Mouse (Mus musculus): Measurements from ENCODE around the gene Cdkn1b. TPM values are rescaled to one million over a fixed set of nuclear protein-coding genes. Genes with fewer than 3 reads are reported as not detected.

The Cdkn1b gene
- polyA plus RNA-seq, 1 experiment from 2014 or later = 17.0 TPM

GRCm38 (mm10) chr6:134903891-134904884 lies 16.0 kb upstream of the Cdkn1b start:
- Histone ChIP-seq H3K9ac (no peak overlapping the region), H3K36me3 (no peaks in the 10 kb centered on the region), H3K4me1 (no peaks in the 10 kb centered on the region), H3K9me3 (replicated peaks) (no peaks in the 10 kb centered on the region), H3K4me3 (replicated peaks) (no peak overlapping the region), H3K27me3 (no peaks in the 10 kb centered on the region), H3K27ac (replicated peaks) (no peak overlapping the region), H3K4me2 (replicated peaks) (no peak overlapping the region)
- ATAC-seq (ENCODE audit: insufficient number of reproducible peaks, low FRiP score, low TSS enrichment, low read depth) = no peak
- WGBS = 86% methylated on average over 10 of the region's 10 CpGs

GRCm38 (mm10) chr6:134905811-134906210 lies 14.4 kb upstream of the Cdkn1b start:
- Histone ChIP-seq H3K27me3 (no peaks in the 10 kb centered on the region), H3K4me1 (no peaks in the 10 kb centered on the region)
- WGBS = 90% methylated on average over 1 of the region's 1 CpGs

DNA sequence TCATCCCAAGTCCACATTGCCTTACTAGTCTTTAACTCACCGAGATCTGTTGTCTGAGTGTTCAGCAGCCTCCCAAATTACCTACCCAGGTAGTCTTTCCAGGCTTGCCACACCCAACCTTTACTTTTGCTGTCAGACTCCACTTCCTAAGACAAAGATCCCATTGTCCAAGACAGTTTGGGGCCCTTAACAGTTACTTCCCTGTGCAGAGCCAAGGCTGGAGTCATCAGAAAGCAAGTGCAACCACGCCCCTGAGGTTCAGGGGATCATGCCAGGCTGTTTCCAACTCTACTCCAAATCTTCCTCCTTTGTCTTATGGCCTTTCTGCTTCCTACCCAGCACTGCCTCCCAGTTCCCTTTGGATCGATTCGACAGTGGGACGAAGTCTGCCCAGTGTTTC lies 5.7 kb upstream of the Cdkn1b start:
- peaks cover 18% of the 10 kb centered on the region; the same call in 1 of the 2 replicates for H3K4me1 ChIP-seq
- WGBS = 86% methylated on average over 5 of the region's 5 CpGs
- no peak overlapping the region for H3K4me3 ChIP-seq (replicated peaks)
- H3K27ac ChIP-seq (replicated peaks) = no peak overlapping the region
- H3K27me3 ChIP-seq = no peaks in the 10 kb centered on the region
- H3K9me3 ChIP-seq (replicated peaks) = no peaks in the 10 kb centered on the region
- no peaks in the 10 kb centered on the region for H3K36me3 ChIP-seq
- ATAC-seq (ENCODE audit: insufficient number of reproducible peaks, low FRiP score, low TSS enrichment, low read depth) = no peak
- no peak overlapping the region for H3K4me2 ChIP-seq (replicated peaks)
- H3K9ac ChIP-seq = no peak overlapping the region

More at GRCm38 (mm10) chr6:134905811-134906210, 14.4 kb upstream of the Cdkn1b start:
- Histone ChIP-seq H3K4me2 (replicated peaks) (no peak overlapping the region), H3K4me3 (replicated peaks) (no peak overlapping the region), H3K9me3 (replicated peaks) (no peaks in the 10 kb centered on the region), H3K36me3 (no peaks in the 10 kb centered on the region), H3K9ac (no peak overlapping the region), H3K27ac (replicated peaks) (no peak overlapping the region)
- no peak for ATAC-seq (ENCODE audit: insufficient number of reproducible peaks, low FRiP score, low TSS enrichment, low read depth)

GRCm38 (mm10) chr6:134916641-134917040 lies 3.6 kb upstream of the Cdkn1b start:
- peaks cover 21% of the 10 kb centered on the region; the same call in 1 of the 2 replicates for H3K4me1 ChIP-seq
- peak overlapping the region; percentile 75 for H3K27ac ChIP-seq (replicated peaks)
- H3K36me3 ChIP-seq = no peaks in the 10 kb centered on the region
- H3K9me3 ChIP-seq (replicated peaks) = no peaks in the 10 kb centered on the region
- no peak for ATAC-seq (ENCODE audit: insufficient number of reproducible peaks, low FRiP score, low TSS enrichment, low read depth)
- H3K4me3 ChIP-seq (replicated peaks) = peak overlapping the region; percentile 50
- H3K27me3 ChIP-seq = no peaks in the 10 kb centered on the region
- H3K9ac ChIP-seq = peak overlapping the region; percentile 23; the same call in 1 of the 2 replicates
- WGBS = 0% methylated on average over 11 of the region's 11 CpGs
- H3K4me2 ChIP-seq (replicated peaks) = peak overlapping the region; percentile 88

GRCm38 (mm10) chr6:134917087-134917486 lies 3.1 kb upstream of the Cdkn1b start:
- Histone ChIP-seq H3K9me3 (replicated peaks) (no peaks in the 10 kb centered on the region), H3K27me3 (no peaks in the 10 kb centered on the region), H3K27ac (replicated peaks) (peak overlapping the region; percentile 75), H3K4me2 (replicated peaks) (peak overlapping the region; percentile 88), H3K36me3 (no peaks in the 10 kb centered on the region), H3K4me3 (replicated peaks) (peak overlapping the region; percentile 50), H3K4me1 (peaks cover 25% of the 10 kb centered on the region; the same call in 1 of the 2 replicates), H3K9ac (peak overlapping the region; percentile 23; the same call in 1 of the 2 replicates)
- 2% methylated on average over 11 of the region's 11 CpGs for WGBS
- ATAC-seq (ENCODE audit: insufficient number of reproducible peaks, low FRiP score, low TSS enrichment, low read depth) = no peak

DNA sequence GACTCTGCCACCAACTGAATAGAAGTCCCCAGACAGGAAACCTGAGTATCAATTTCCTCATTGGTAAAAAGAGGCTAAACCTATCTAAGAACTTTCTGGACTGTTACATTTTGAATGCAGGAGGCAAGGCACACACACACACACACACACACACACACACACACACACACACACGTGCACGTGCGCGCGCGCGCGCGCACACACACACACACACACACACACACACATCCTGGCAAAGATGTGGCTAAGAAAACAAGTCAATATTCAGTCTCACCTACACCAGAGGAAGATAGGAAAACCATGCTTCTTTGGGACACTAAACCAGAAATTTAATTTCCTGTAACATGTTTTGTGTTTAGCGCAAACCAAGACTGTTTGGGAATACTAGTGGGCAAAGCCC lies 1.4 kb upstream of the Cdkn1b start:
- H3K9ac ChIP-seq = no peak overlapping the region
- H3K36me3 ChIP-seq = no peaks in the 10 kb centered on the region
- H3K4me2 ChIP-seq (replicated peaks) = no peak overlapping the region
- no peaks in the 10 kb centered on the region for H3K27me3 ChIP-seq
- whole genome bisulfite sequencing = 85% methylated on average over 10 of the region's 10 CpGs
- H3K4me3 ChIP-seq (replicated peaks) = no peak overlapping the region
- H3K4me1 ChIP-seq = peaks cover 39% of the 10 kb centered on the region
- ATAC-seq (ENCODE audit: insufficient number of reproducible peaks, low FRiP score, low TSS enrichment, low read depth) = no peak
- no peak overlapping the region for H3K27ac ChIP-seq (replicated peaks)
- no peaks in the 10 kb centered on the region for H3K9me3 ChIP-seq (replicated peaks)

DNA sequence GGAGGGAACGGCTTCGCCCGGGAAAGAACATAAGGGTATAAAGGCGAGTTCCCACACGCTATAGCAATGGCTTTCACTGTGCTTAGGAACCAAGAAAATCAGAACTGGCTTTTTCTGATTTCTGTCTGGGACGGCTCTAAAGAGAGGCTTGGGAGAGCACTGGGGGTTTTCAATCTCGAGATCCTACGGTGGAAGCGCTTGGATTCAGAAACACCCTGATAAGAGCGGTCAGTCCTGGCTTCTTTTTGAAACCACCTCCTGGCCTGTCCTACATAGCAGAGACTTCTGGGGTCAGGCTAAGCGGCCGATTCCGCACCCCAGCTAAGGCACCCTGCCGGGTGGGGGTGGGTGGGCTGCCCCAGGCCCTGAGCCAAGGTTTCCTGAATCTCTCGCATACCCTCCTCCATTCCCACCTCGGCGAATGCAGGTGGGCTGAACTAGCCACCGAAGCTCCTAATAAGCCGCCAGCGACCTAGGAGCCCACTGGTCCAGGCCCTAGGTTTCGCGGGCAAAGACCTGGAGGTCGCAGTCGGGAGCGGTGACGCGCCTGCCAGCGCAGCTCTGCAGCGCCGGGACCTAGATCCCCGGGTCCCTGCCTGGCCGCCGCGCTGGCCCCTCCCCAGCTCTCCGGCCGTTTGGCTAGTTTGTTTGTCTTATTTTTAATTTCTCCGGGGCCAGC lies 551 bp upstream of the Cdkn1b start:
- peak; percentile 55; the same call in 1 of the 2 replicates for ATAC-seq (ENCODE audit: insufficient number of reproducible peaks, low FRiP score, low TSS enrichment, low read depth)
- Histone ChIP-seq H3K4me2 (replicated peaks) (peak overlapping the region; percentile 83), H3K4me3 (replicated peaks) (peak overlapping the region; percentile 86), H3K4me1 (peaks cover 40% of the 10 kb centered on the region), H3K27me3 (no peaks in the 10 kb centered on the region), H3K9me3 (replicated peaks) (no peaks in the 10 kb centered on the region), H3K9ac (peak overlapping the region; percentile 81), H3K36me3 (no peaks in the 10 kb centered on the region), H3K27ac (replicated peaks) (peak overlapping the region; percentile 98)
- WGBS = 4% methylated on average over 37 of the region's 37 CpGs

GRCm38 (mm10) chr6:134921014-134921694 lies 953 bp downstream of the Cdkn1b start:
- peak overlapping the region; percentile 81 for H3K9ac ChIP-seq
- no peaks in the 10 kb centered on the region for H3K36me3 ChIP-seq
- no peaks in the 10 kb centered on the region for H3K27me3 ChIP-seq
- WGBS = under 1% methylated on average over 32 of the region's 32 CpGs
- peak overlapping the region; percentile 86 for H3K4me3 ChIP-seq (replicated peaks)
- peak overlapping the region; percentile 98 for H3K27ac ChIP-seq (replicated peaks)
- peaks cover 40% of the 10 kb centered on the region for H3K4me1 ChIP-seq
- H3K9me3 ChIP-seq (replicated peaks) = no peaks in the 10 kb centered on the region
- no peak for ATAC-seq (ENCODE audit: insufficient number of reproducible peaks, low FRiP score, low TSS enrichment, low read depth)
- peak overlapping the region; percentile 83 for H3K4me2 ChIP-seq (replicated peaks)

DNA sequence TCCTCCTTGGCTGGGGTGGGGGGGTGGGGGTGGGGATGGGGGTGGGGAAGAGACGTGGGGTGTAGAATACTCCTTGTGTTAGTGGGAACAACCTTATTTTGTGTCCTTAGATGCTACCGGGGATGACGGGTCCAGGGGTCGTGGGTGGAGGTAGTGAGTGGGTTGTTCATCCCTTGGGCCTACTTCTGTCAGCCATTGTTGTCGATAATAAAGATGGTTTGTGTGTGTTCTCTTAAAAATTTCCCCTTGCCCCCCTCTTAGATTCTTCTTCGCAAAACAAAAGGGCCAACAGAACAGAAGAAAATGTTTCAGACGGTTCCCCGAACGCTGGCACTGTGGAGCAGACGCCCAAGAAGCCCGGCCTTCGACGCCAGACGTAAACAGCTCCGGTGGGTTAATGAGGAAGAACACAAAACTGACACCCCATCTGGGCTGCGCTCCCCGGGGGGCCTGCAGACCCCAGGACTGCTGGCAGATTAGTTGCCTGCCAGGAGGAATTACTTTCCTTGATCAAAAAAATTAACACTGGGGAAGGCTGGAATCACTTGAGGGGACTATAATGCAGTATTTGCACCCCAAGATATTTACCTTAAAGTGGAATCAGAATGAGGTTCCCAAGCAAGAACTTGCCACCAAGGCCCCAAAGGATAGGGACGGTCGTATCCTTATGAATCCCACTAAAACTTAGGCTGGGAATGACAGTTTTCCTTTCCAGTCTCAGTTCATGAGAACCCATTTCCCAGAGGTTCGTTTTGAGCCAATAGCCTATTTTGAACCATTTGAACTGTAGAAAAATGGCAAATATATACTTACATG lies 1.7 kb downstream of the Cdkn1b start:
- H3K36me3 ChIP-seq = no peaks in the 10 kb centered on the region
- H3K9me3 ChIP-seq (replicated peaks) = no peaks in the 10 kb centered on the region
- no peaks in the 10 kb centered on the region for H3K27me3 ChIP-seq
- peak overlapping the region; percentile 83 for H3K4me2 ChIP-seq (replicated peaks)
- peak overlapping the region; percentile 34; the same call in 1 of the 2 replicates for H3K27ac ChIP-seq (replicated peaks)
- WGBS = 7% methylated on average over 20 of the region's 20 CpGs
- H3K9ac ChIP-seq = peak overlapping the region; percentile 81
- H3K4me3 ChIP-seq (replicated peaks) = peak overlapping the region; percentile 86
- no peak for ATAC-seq (ENCODE audit: insufficient number of reproducible peaks, low FRiP score, low TSS enrichment, low read depth)
- peaks cover 42% of the 10 kb centered on the region for H3K4me1 ChIP-seq

DNA sequence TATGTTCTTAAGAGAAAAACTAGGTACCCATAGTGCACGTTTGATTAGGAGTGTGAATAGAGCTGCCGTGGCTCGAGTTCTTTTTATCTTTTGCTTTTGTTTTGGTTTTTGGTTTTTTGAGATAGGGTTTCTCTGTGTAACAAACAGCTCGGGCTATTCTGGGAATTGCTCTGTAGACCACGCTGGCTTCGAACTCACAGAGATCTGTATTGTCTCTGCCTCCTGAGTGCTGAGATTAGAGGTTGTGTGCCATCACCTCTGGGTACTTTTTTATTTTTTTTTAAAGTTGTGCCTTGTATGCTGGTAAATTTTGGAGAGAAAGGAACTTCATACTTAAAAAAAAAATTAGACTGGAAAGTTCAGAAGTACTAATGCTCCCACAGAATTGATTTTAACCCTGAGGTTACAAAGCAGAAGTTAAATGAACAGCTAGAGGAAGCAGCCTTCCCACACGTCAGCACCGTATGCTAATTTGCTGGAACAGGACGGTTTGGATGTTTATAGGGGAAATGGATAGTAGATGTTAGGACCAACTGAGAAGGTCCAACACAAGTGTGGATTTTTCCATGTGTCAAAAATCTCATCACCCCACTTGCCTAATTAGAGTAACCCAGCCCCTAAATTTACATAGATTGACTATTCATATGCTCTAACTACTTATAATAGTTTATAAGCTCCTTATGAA lies 2.5 kb downstream of the Cdkn1b start:
- H3K4me3 ChIP-seq (replicated peaks) = peak overlapping the region; percentile 86
- H3K9me3 ChIP-seq (replicated peaks) = no peaks in the 10 kb centered on the region
- H3K4me1 ChIP-seq = peaks cover 42% of the 10 kb centered on the region
- peak overlapping the region; percentile 83 for H3K4me2 ChIP-seq (replicated peaks)
- WGBS = 46% methylated on average over 9 of the region's 9 CpGs
- H3K9ac ChIP-seq = no peak overlapping the region
- no peaks in the 10 kb centered on the region for H3K36me3 ChIP-seq
- ATAC-seq (ENCODE audit: insufficient number of reproducible peaks, low FRiP score, low TSS enrichment, low read depth) = no peak
- no peak overlapping the region for H3K27ac ChIP-seq (replicated peaks)
- no peaks in the 10 kb centered on the region for H3K27me3 ChIP-seq

All from embryonic facial prominence, embryonic 15.5 days (tissue).